Mouse (Mus musculus) Muller cell, postnatal 12 days (primary cell): ENCODE measurements at regions not wholly inside any gene's neighbourhood (a gene's known extent, or its start where the extent isn't known, plus 50 kb on each side); places are given as distances from the start of the nearest gene placed in this dataset.
"Not testable (repeated sequence)": the region's sequence is repeated elsewhere in the genome, so short reads cannot be mapped to it uniquely, and the experiment has no call there.

Experiments
- DNase-seq: peaks from one replicate; pipeline ENCODE4 v3.0.0-alpha.2; 2015; ENCODE audit errors: inconsistent ontology term

GRCm38 (mm10) chr13:74563483-74564330 lies 69.9 kb upstream of the Zfp825 start:
- peak; percentile 83 for DNase-seq

GRCm38 (mm10) chr13:74564331-74564727 lies 70.5 kb upstream of the Zfp825 start:
- not testable (repeated sequence) for DNase-seq

GRCm38 (mm10) chr13:74569967-74570366 lies 69.4 kb upstream of the Erap1 start:
- not testable (repeated sequence) for DNase-seq
